8 mouse cellular contexts compared by ENCODE assay signal in genomic region chr7:78990302-78991038, GRCm38 (mm10).
A peak's percentile ranks its signal among the peaks of the same experiment; 100 is the strongest.
DNase-seq lines count a peak whose midpoint lies in the region; ATAC-seq and TF ChIP-seq lines count a peak whose summit lies in the region.

No protein-coding gene starts in this region.

- ATAC-seq in intestine, embryonic 16.5 days, result peak; percentile 71
- ATAC-seq in erythroid progenitor cell, adult 5-6 weeks (replicated peaks; ENCODE audit: low FRiP score, poor library complexity, severe bottlenecking), result no peak

- no peak overlapping the region for H3ac ChIP-seq in myocyte (ENCODE audit: control insufficient read depth, insufficient read length)

- H3K4me1 ChIP-seq in intestine, embryonic 16.5 days (ENCODE audit: control insufficient read depth, insufficient read depth, low read length), result no peaks in the 10 kb centered on the region

- no peaks in the 10 kb centered on the region for H3K36me3 ChIP-seq in intestine, embryonic 16.5 days (ENCODE audit: control insufficient read depth, insufficient read depth, low read length)
- no peaks in the 10 kb centered on the region for H3K36me3 ChIP-seq in myocyte (ENCODE audit: control insufficient read depth, insufficient read depth)

- H3K9me3 ChIP-seq in intestine, embryonic 16.5 days (ENCODE audit: control insufficient read depth, low read length), result no peaks in the 10 kb centered on the region

- no peak overlapping the region for H3K27ac ChIP-seq in intestine, embryonic 16.5 days (ENCODE audit: low read length)

- peak; percentile 4 for DNase-seq in kidney, adult 18-20 months
- no peak for DNase-seq in kidney, adult 11 months
- DNase-seq in adrenal gland, adult (ENCODE audit: inconsistent age in 2 of 2, low spot score in 1 of 2), result peak; percentile 68 to 73
- DNase-seq in fibroblast of lung, adult 2 months (ENCODE audit: low read depth), result peak; percentile 86
- no peak for DNase-seq in layer of hippocampus, adult 18-20 months (ENCODE audit: low spot score in 2 of 2)

- no peak for TF ChIP-seq POLR2A in myocyte (IDR thresholded peaks at IDR 0.05; ENCODE audit: insufficient read length, low read depth)

- H3K79me2 ChIP-seq in myocyte (ENCODE audit: control insufficient read depth, insufficient read depth), result no peaks in the 10 kb centered on the region

- peak overlapping the region; percentile 73 for H3K4me2 ChIP-seq in intestine, embryonic 16.5 days (ENCODE audit: low read depth, low read length)
- peak overlapping the region; percentile 50 for H3K4me2 ChIP-seq in myocyte (ENCODE audit: low read depth)

- 0 out of 2 replicates have a peak, but pooled peaks cover 5% of the 10 kb centered on the region for H3K27me3 ChIP-seq in intestine, embryonic 16.5 days (replicated peaks; ENCODE audit: control insufficient read depth, insufficient read depth, low read length)
- no peaks in the 10 kb centered on the region for H3K27me3 ChIP-seq in myocyte (ENCODE audit: control insufficient read depth, insufficient read depth, insufficient read length)

- peak overlapping the region; percentile 47 for H3K4me3 ChIP-seq in intestine, embryonic 16.5 days (ENCODE audit: low read length)
- no peak overlapping the region for H3K4me3 ChIP-seq in myocyte

- 3% methylated on average over 27 of the region's 27 CpGs for WGBS in intestine, embryonic 16.5 days

- H3K9ac ChIP-seq in intestine, embryonic 16.5 days (ENCODE audit: low read depth, low read length), result peak overlapping the region; percentile 62

TF ChIP-seq in myocyte, 11 proteins besides CTCF, POLR2A, EP300 and RAD21:
- TF ChIP-seq POLR2AphosphoS2 (IDR thresholded peaks at IDR 0.05; ENCODE audit: insufficient read length, low read depth) (no peak), MYOG (IDR thresholded peaks at IDR 0.05; ENCODE audit: control insufficient read depth in 1 of 3, insufficient read depth in 1 of 3, insufficient read length in 2 of 3, low read depth in 2 of 3) (no peak), TCF12 (IDR thresholded peaks at IDR 0.05; ENCODE audit: insufficient read depth, poor library complexity, severe bottlenecking) (no peak), MAX (IDR thresholded peaks at IDR 0.05; ENCODE audit: low read depth) (no peak), MYOD1 (IDR thresholded peaks at IDR 0.05; ENCODE audit: control insufficient read depth in 1 of 3, insufficient read length in 2 of 3, low read depth in 2 of 3) (no peak), REST (IDR thresholded peaks at IDR 0.05; ENCODE audit: insufficient read depth, insufficient read length) (no peak), CEBPB (IDR thresholded peaks at IDR 0.05; ENCODE audit: insufficient read depth, poor library complexity, severe bottlenecking) (no peak), SRF (IDR thresholded peaks at IDR 0.05; ENCODE audit: control insufficient read depth, insufficient read length, low read depth) (no peak), TCF3 (IDR thresholded peaks at IDR 0.05; ENCODE audit: insufficient read length, low read depth) (no peak), E2F4 (IDR thresholded peaks at IDR 0.05; ENCODE audit: insufficient read depth) (no peak)

Comparison
In these comparisons a context has a peak if more than half of its experiments do, and no peak if none do; other contexts are left out.
1. DNase-seq: peak in kidney, adult 18-20 months (single experiment), adrenal gland, adult (2 of 2) and fibroblast of lung, adult 2 months (single experiment); none in kidney, adult 11 months (single experiment) and layer of hippocampus, adult 18-20 months (0 of 2).